Mouse (Mus musculus): ENCODE measurements around the gene Cxcl2.
A peak's percentile ranks its signal among the peaks of the same experiment; 100 is the strongest.

Gene Cxcl2

GRCm38 (mm10) chr5:90930546-90930945 is 26.9 kb downstream of the Cxcl2 start:
- TF ChIP-seq GATA4 (IDR thresholded peaks at IDR 0.05; ENCODE audit: insufficient replicate concordance, low read length), result no peak

- TF ChIP-seq GATA4 (IDR thresholded peaks at IDR 0.05; ENCODE audit: insufficient replicate concordance, low read length), result no peak
Measured at GRCm38 (mm10) chr5:90930971-90931851, 27.5 kb downstream of the Cxcl2 start, which contains the start of gene Mthfd2l. Gene Mthfd2l, plus strand, starts transcription at chr5:90931117.

DNA sequence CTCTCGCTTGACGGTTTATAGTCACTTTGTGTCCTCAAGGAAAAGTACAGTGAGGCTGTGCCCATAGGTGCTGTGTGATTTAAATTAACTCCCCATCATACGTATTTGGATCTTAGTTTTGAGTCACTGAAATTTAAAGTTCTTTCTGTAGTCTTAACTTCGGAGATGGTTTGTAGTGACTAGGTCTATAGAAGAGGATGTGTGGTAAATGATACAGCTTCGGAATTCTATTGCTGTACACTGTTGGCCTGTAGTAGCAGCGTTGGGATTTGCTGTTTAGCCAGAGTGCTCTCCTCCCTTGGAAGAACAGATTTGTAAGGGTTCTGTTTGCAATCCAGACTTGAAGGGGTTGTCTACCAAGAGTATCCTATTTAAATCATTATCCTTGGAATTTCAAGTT is 28.2 kb downstream of the Cxcl2 start:
- no peak for TF ChIP-seq GATA4 (IDR thresholded peaks at IDR 0.05; ENCODE audit: insufficient replicate concordance, low read length)

- TF ChIP-seq GATA4 (IDR thresholded peaks at IDR 0.05; ENCODE audit: insufficient replicate concordance, low read length), result no peak
Measured at GRCm38 (mm10) chr5:90936706-90937105, 33.0 kb downstream of the Cxcl2 start.

DNA sequence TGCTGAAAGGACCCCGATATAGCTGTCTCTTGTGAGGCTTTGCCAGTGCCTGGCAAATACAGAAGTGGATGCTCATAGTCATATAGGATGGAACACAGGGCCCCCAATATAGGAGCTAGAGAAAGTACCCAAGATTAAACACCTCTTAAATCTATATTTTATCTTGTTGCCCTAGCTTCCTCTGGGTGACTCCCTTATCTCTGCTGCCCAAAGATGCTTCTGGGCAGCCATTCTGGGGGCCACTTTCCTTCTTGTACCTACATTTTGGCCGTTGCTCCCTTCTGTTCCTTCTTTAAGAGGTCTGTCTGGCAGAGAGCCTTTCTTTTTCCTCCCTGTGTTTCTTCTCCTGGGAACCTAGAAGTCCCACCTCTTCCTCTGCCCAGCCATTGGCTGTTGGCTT is 41.8 kb downstream of the Cxcl2 start:
- no peak for TF ChIP-seq GATA4 (IDR thresholded peaks at IDR 0.05; ENCODE audit: insufficient replicate concordance, low read length)

DNA sequence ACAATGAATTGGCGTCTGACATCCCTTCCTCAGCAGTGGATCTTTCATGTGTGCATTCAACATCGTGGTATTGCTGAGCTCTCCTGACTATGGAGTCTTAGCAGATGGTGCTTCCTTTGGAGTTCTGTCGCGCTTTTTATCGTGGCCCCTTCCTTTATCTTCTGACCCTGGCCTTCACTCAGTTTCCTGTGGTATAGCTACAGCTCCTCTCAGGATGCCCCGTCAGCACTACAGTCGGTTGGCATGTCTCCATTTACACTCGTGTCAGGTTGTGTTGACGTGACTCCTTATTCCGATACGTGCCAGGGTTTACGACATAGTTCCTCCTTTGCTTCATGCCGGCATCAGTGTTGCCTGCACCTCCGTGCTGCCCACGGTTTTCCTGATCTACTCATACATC is 45.8 kb downstream of the Cxcl2 start:
- peak; percentile 50; the same call in 1 of the 2 replicates for TF ChIP-seq GATA4 (IDR thresholded peaks at IDR 0.05; ENCODE audit: insufficient replicate concordance, low read length)

GRCm38 (mm10) chr5:90951475-90951874 is 47.8 kb downstream of the Cxcl2 start:
- peak; percentile 80; the same call in 1 of the 2 replicates for TF ChIP-seq GATA4 (IDR thresholded peaks at IDR 0.05; ENCODE audit: insufficient replicate concordance, low read length)

- no peak for TF ChIP-seq GATA4 (IDR thresholded peaks at IDR 0.05; ENCODE audit: insufficient replicate concordance, low read length)
Measured at GRCm38 (mm10) chr5:90952731-90953481, 49.2 kb downstream of the Cxcl2 start.

Measured in liver, adult (tissue).